Mouse (Mus musculus): ENCODE data around the gene Cadm3. TPM values are rescaled to one million over a fixed set of nuclear protein-coding genes. Genes with fewer than 3 reads are reported as not detected.

Cadm3 gene
- polyA plus RNA-seq, 1 experiment from 2014 or later, result 19.4 TPM

GRCm38 (mm10) chr1:173329743-173330142 is 37.8 kb downstream of the Cadm3 start:
- Histone ChIP-seq H3K9ac (ENCODE audit: low read length) (no peak overlapping the region), H3K9me3 (ENCODE audit: control insufficient read depth, low read length) (no peaks in the 10 kb centered on the region), H3K27ac (ENCODE audit: low read depth, low read length) (no peak overlapping the region), H3K4me1 (ENCODE audit: control insufficient read depth, insufficient read depth, low read length) (no peaks in the 10 kb centered on the region), H3K36me3 (ENCODE audit: control insufficient read depth, insufficient read depth, low read length) (no peaks in the 10 kb centered on the region), H3K27me3 (ENCODE audit: control insufficient read depth, insufficient read depth, low read length) (no peaks in the 10 kb centered on the region), H3K4me3 (ENCODE audit: low read depth, low read length) (no peak overlapping the region), H3K4me2 (no peak overlapping the region)
- WGBS, result 73% methylated on average over 5 of the region's 5 CpGs
- DNase-seq (ENCODE audit: low spot score, missing footprints), result no peak
- no peak for ATAC-seq (ENCODE audit: low FRiP score)

- no peak overlapping the region for H3K27ac ChIP-seq (ENCODE audit: low read depth, low read length)
- H3K9ac ChIP-seq (ENCODE audit: low read length), result no peak overlapping the region
- H3K9me3 ChIP-seq (ENCODE audit: control insufficient read depth, low read length), result no peaks in the 10 kb centered on the region
- WGBS, result 56% methylated on average over 4 of the region's 4 CpGs
- no peak overlapping the region for H3K4me2 ChIP-seq
- ATAC-seq (ENCODE audit: low FRiP score) (no peak), DNase-seq (ENCODE audit: low spot score, missing footprints) (no peak)
- no peak overlapping the region for H3K4me3 ChIP-seq (ENCODE audit: low read depth, low read length)
- H3K36me3 ChIP-seq (ENCODE audit: control insufficient read depth, insufficient read depth, low read length), result no peaks in the 10 kb centered on the region
- no peaks in the 10 kb centered on the region for H3K27me3 ChIP-seq (ENCODE audit: control insufficient read depth, insufficient read depth, low read length)
- no peaks in the 10 kb centered on the region for H3K4me1 ChIP-seq (ENCODE audit: control insufficient read depth, insufficient read depth, low read length)
Observed at GRCm38 (mm10) chr1:173329185-173329584, 38.3 kb downstream of the Cadm3 start.

GRCm38 (mm10) chr1:173328446-173328845 is 39.0 kb downstream of the Cadm3 start:
- Histone ChIP-seq H3K27me3 (ENCODE audit: control insufficient read depth, insufficient read depth, low read length) (no peaks in the 10 kb centered on the region), H3K4me3 (ENCODE audit: low read depth, low read length) (no peak overlapping the region), H3K36me3 (ENCODE audit: control insufficient read depth, insufficient read depth, low read length) (no peaks in the 10 kb centered on the region), H3K4me2 (no peak overlapping the region), H3K27ac (ENCODE audit: low read depth, low read length) (no peak overlapping the region), H3K4me1 (ENCODE audit: control insufficient read depth, insufficient read depth, low read length) (no peaks in the 10 kb centered on the region), H3K9me3 (ENCODE audit: control insufficient read depth, low read length) (no peaks in the 10 kb centered on the region), H3K9ac (ENCODE audit: low read length) (no peak overlapping the region)
- ATAC-seq (ENCODE audit: low FRiP score), result no peak
- DNase-seq (ENCODE audit: low spot score, missing footprints), result no peak
- 77% methylated on average over 8 of the region's 8 CpGs for WGBS

GRCm38 (mm10) chr1:173326552-173326951 is 40.9 kb downstream of the Cadm3 start:
- DNase-seq (ENCODE audit: low spot score, missing footprints), result no peak
- H3K36me3 ChIP-seq (ENCODE audit: control insufficient read depth, insufficient read depth, low read length), result no peaks in the 10 kb centered on the region

GRCm38 (mm10) chr1:173325395-173325794 is 42.1 kb downstream of the Cadm3 start:
- Histone ChIP-seq H3K4me1 (ENCODE audit: control insufficient read depth, insufficient read depth, low read length) (no peaks in the 10 kb centered on the region), H3K27me3 (ENCODE audit: control insufficient read depth, insufficient read depth, low read length) (no peaks in the 10 kb centered on the region), H3K4me2 (no peak overlapping the region), H3K9me3 (ENCODE audit: control insufficient read depth, low read length) (no peaks in the 10 kb centered on the region), H3K27ac (ENCODE audit: low read depth, low read length) (no peak overlapping the region), H3K36me3 (ENCODE audit: control insufficient read depth, insufficient read depth, low read length) (no peaks in the 10 kb centered on the region), H3K4me3 (ENCODE audit: low read depth, low read length) (no peak overlapping the region), H3K9ac (ENCODE audit: low read length) (no peak overlapping the region)
- DNase-seq (ENCODE audit: low spot score, missing footprints) (no peak), ATAC-seq (ENCODE audit: low FRiP score) (no peak)
- WGBS, result 95% methylated on average over 1 of the region's 1 CpGs

More at GRCm38 (mm10) chr1:173326552-173326951, 40.9 kb downstream of the Cadm3 start:
- no peaks in the 10 kb centered on the region for H3K27me3 ChIP-seq (ENCODE audit: control insufficient read depth, insufficient read depth, low read length)
- H3K9ac ChIP-seq (ENCODE audit: low read length), result no peak overlapping the region
- no peaks in the 10 kb centered on the region for H3K9me3 ChIP-seq (ENCODE audit: control insufficient read depth, low read length)
- no peak overlapping the region for H3K4me3 ChIP-seq (ENCODE audit: low read depth, low read length)
- WGBS, result 65% methylated on average over 1 of the region's 1 CpGs
- H3K27ac ChIP-seq (ENCODE audit: low read depth, low read length), result no peak overlapping the region
- H3K4me2 ChIP-seq, result no peak overlapping the region
- no peaks in the 10 kb centered on the region for H3K4me1 ChIP-seq (ENCODE audit: control insufficient read depth, insufficient read depth, low read length)
- no peak for ATAC-seq (ENCODE audit: low FRiP score)

GRCm38 (mm10) chr1:173324961-173325360 is 42.5 kb downstream of the Cadm3 start:
- H3K36me3 ChIP-seq (ENCODE audit: control insufficient read depth, insufficient read depth, low read length), result no peaks in the 10 kb centered on the region
- no peak overlapping the region for H3K4me3 ChIP-seq (ENCODE audit: low read depth, low read length)
- no peak overlapping the region for H3K9ac ChIP-seq (ENCODE audit: low read length)
- H3K4me2 ChIP-seq, result no peak overlapping the region
- H3K27ac ChIP-seq (ENCODE audit: low read depth, low read length), result no peak overlapping the region
- DNase-seq (ENCODE audit: low spot score, missing footprints) (no peak), ATAC-seq (ENCODE audit: low FRiP score) (no peak)
- no peaks in the 10 kb centered on the region for H3K9me3 ChIP-seq (ENCODE audit: control insufficient read depth, low read length)
- 80% methylated on average over 4 of the region's 4 CpGs for WGBS
- no peaks in the 10 kb centered on the region for H3K4me1 ChIP-seq (ENCODE audit: control insufficient read depth, insufficient read depth, low read length)
- H3K27me3 ChIP-seq (ENCODE audit: control insufficient read depth, insufficient read depth, low read length), result no peaks in the 10 kb centered on the region

- peak; percentile 92 for DNase-seq (ENCODE audit: low spot score, missing footprints)
- Histone ChIP-seq H3K27me3 (ENCODE audit: control insufficient read depth, insufficient read depth, low read length) (no peaks in the 10 kb centered on the region), H3K36me3 (ENCODE audit: control insufficient read depth, insufficient read depth, low read length) (no peaks in the 10 kb centered on the region), H3K4me1 (ENCODE audit: control insufficient read depth, insufficient read depth, low read length) (no peaks in the 10 kb centered on the region), H3K4me2 (no peak overlapping the region), H3K9ac (ENCODE audit: low read length) (no peak overlapping the region), H3K27ac (ENCODE audit: low read depth, low read length) (no peak overlapping the region), H3K4me3 (ENCODE audit: low read depth, low read length) (no peak overlapping the region), H3K9me3 (ENCODE audit: control insufficient read depth, low read length) (no peaks in the 10 kb centered on the region)
- WGBS, result 32% methylated on average over 5 of the region's 5 CpGs
- peak; percentile 49; the same call in 1 of the 2 replicates for ATAC-seq (ENCODE audit: low FRiP score)
Observed at GRCm38 (mm10) chr1:173323839-173324585, 43.5 kb downstream of the Cadm3 start.

- Histone ChIP-seq H3K4me3 (ENCODE audit: low read depth, low read length) (no peak overlapping the region), H3K36me3 (ENCODE audit: control insufficient read depth, insufficient read depth, low read length) (no peaks in the 10 kb centered on the region), H3K4me1 (ENCODE audit: control insufficient read depth, insufficient read depth, low read length) (no peaks in the 10 kb centered on the region), H3K9me3 (ENCODE audit: control insufficient read depth, low read length) (no peaks in the 10 kb centered on the region), H3K27me3 (ENCODE audit: control insufficient read depth, insufficient read depth, low read length) (no peaks in the 10 kb centered on the region), H3K4me2 (no peak overlapping the region), H3K27ac (ENCODE audit: low read depth, low read length) (no peak overlapping the region), H3K9ac (ENCODE audit: low read length) (no peak overlapping the region)
- DNase-seq (ENCODE audit: low spot score, missing footprints) (no peak), ATAC-seq (ENCODE audit: low FRiP score) (no peak)
- 78% methylated on average over 6 of the region's 6 CpGs for WGBS
Observed at GRCm38 (mm10) chr1:173322249-173322627, 45.3 kb downstream of the Cadm3 start.

GRCm38 (mm10) chr1:173321593-173322248 is 45.8 kb downstream of the Cadm3 start:
- no peak overlapping the region for H3K27ac ChIP-seq (ENCODE audit: low read depth, low read length)
- WGBS, result 76% methylated on average over 8 of the region's 8 CpGs
- H3K9me3 ChIP-seq (ENCODE audit: control insufficient read depth, low read length), result no peaks in the 10 kb centered on the region
- H3K27me3 ChIP-seq (ENCODE audit: control insufficient read depth, insufficient read depth, low read length), result no peaks in the 10 kb centered on the region
- no peak overlapping the region for H3K4me3 ChIP-seq (ENCODE audit: low read depth, low read length)
- H3K36me3 ChIP-seq (ENCODE audit: control insufficient read depth, insufficient read depth, low read length), result no peaks in the 10 kb centered on the region
- ATAC-seq (ENCODE audit: low FRiP score) (no peak), DNase-seq (ENCODE audit: low spot score, missing footprints) (no peak)
- H3K9ac ChIP-seq (ENCODE audit: low read length), result no peak overlapping the region
- H3K4me2 ChIP-seq, result no peak overlapping the region
- H3K4me1 ChIP-seq (ENCODE audit: control insufficient read depth, insufficient read depth, low read length), result no peaks in the 10 kb centered on the region
